Mouse (Mus musculus): Measurements from ENCODE around the gene Fgfr1op.

Fgfr1op gene

GRCm38 (mm10) chr17:8225746-8226145 lies 60.4 kb downstream of the Fgfr1op start:
- no peak for DNase-seq (ENCODE audit: low spot score in 2 of 2)

- no peak for DNase-seq (ENCODE audit: low spot score in 2 of 2)
Measured at GRCm38 (mm10) chr17:8228622-8229021, 63.3 kb downstream of the Fgfr1op start.

- DNase-seq (ENCODE audit: low spot score in 2 of 2), result no peak
Measured at GRCm38 (mm10) chr17:8229607-8230006, 64.3 kb downstream of the Fgfr1op start.

GRCm38 (mm10) chr17:8232089-8232488 lies 66.8 kb downstream of the Fgfr1op start:
- DNase-seq (ENCODE audit: low spot score in 2 of 2), result peak; percentile 69 to 83

- DNase-seq (ENCODE audit: low spot score in 2 of 2), result no peak
Measured at GRCm38 (mm10) chr17:8233618-8234214, 68.4 kb downstream of the Fgfr1op start.

- DNase-seq (ENCODE audit: low spot score in 2 of 2), result no peak
Measured at GRCm38 (mm10) chr17:8234537-8234936, 69.2 kb downstream of the Fgfr1op start.

- DNase-seq (ENCODE audit: low spot score in 2 of 2), result no peak
Measured at GRCm38 (mm10) chr17:8235743-8236142, 70.4 kb downstream of the Fgfr1op start, which contains the start of gene Ccr6. Ccr6 (plus strand) TSS chr17:8236043.

- DNase-seq (ENCODE audit: low spot score in 2 of 2), result peak in 1 of 2 experiments; percentile 35
Measured at GRCm38 (mm10) chr17:8238012-8238710, 72.9 kb downstream of the Fgfr1op start.

- no peak for DNase-seq (ENCODE audit: low spot score in 2 of 2)
Measured at GRCm38 (mm10) chr17:8239561-8239960, 74.3 kb downstream of the Fgfr1op start.

GRCm38 (mm10) chr17:8240517-8240916 lies 75.2 kb downstream of the Fgfr1op start:
- no peak for DNase-seq (ENCODE audit: low spot score in 2 of 2)

- no peak for DNase-seq (ENCODE audit: low spot score in 2 of 2)
Measured at GRCm38 (mm10) chr17:8241645-8242044, 76.3 kb downstream of the Fgfr1op start.

GRCm38 (mm10) chr17:8242186-8242585 lies 76.9 kb downstream of the Fgfr1op start:
- no peak for DNase-seq (ENCODE audit: low spot score in 2 of 2)

GRCm38 (mm10) chr17:8244124-8244523 lies 78.8 kb downstream of the Fgfr1op start:
- no peak for DNase-seq (ENCODE audit: low spot score in 2 of 2)

- DNase-seq (ENCODE audit: low spot score in 2 of 2), result no peak
Measured at GRCm38 (mm10) chr17:8246102-8246754, 80.9 kb downstream of the Fgfr1op start.
